Mouse (Mus musculus) testis, adult 10 weeks (tissue): ENCODE results near the gene Ensa. TPM values are rescaled to one million over a fixed set of nuclear protein-coding genes. Genes with fewer than 3 reads are reported as not detected.

Experiments used
- polyA plus RNA-seq: library from polyadenylated mRNA; stranded (reverse); fragments of 350-450 nt; fragmentation: Illumina TruSeq; extraction: RNeasy Lipid Tissue Mini Kit (QIAGEN cat#74804); gene quantifications from one replicate; pipeline ENCODE4 v1.2.3, GENCODE M21; 2014; ENCODE audit warnings: low read depth, low replicate concordance

Ensa gene
- polyA plus RNA-seq = 50.6 TPM

DNA sequence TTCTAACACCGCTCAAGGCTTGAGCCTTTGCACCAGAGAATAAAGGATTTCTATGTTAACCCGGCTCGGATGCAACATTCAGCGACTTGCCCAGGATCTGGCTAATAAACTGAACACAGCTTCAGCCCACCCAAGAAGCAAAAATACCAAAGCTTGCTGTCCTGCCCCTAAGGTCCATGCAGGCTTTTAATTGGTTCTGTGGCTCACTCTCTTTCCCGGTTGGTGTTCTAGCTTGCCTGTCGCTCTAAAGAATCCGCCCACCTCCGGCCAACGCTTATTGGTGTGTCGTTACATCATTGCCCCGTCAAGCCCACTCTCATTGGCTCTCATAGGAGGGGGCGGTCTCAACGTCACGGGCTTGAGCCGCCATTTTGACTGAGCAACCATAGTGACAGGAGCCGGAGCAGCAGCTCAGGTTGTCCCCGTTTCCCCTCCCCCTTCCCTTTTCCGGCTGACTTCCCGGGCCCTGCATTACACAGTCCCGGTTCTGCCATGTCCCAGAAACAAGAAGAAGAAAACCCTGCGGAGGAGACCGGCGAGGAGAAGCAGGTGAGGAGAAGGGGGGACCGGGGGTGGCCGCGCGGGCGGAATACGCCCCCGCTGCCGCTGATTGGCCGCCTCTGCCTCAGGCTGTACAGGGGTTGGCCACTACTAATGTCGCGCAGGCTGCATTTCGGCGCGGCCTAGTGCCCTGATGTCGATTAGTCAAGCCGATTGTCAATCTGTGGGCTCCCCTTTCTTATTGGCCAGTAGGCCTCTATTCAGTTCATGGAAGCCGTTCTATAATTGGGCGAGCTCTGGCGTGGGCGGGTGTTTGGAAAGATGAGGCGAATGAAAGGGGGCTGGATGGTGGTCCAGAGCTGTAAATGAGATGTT lies at the start of gene Ensa:
Ensa (plus strand) TSS at position 366 of the 876 bp plus-strand sequence.

DNA sequence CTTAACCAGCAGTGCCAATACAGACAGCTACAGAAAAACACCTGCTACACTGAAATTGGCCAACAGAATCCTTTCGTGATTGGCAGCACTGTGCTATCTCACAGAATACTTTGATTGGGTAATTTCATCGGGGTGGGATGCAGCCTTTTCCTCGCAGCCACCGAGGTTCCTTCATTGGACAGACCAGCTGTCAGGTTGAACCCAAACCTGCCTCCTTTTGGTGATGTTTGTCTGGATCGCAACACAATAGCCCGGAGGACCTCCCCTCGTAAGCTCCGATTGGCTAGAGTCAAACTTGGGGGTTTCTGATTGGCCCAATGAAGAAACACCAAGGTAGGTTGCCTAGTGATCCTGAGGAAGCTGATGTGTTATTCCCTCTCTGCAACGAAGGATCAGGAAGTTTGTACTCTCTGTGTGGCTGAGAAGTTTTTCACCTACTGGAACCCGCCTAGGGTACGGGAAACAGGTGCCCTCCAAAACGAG lies 36.1 kb upstream of the Ensa start, which contains the start of gene Golph3l:
Golph3l (plus strand) TSS at position 331 of the 483 bp plus-strand sequence.

DNA sequence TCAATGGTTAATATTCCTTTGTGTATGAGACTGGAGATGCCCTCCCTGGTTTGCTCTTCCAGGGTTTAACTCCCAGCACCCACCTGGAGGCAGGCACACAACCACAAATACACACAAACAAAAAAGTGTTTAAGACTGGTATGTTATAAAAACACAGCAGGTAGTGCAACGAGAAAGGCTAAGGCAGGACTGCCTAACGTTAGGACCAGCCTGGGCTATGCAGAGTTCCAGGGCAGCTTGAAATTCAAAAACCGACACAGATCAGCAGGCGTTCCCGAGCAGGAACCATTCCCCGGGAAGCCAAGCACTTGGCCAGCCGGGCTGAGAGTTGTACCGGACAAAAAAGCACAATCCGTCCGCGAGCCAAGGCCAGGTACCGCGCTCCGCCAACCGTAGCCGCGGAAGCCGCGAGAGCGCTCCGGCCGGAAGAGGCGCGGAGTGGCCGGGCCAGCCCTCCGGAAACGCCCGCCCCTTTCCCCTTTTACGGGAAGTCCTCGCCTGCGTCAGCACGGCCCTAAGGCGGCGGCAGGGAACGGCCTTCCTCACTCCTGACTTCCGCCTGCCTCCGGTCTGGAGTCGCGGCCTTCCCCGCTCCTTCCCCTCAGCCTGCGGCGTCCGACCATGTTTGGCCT lies 33.6 kb downstream of the Ensa start, which contains the start of gene Mcl1:
Mcl1 (plus strand) TSS at position 553 of the 632 bp plus-strand sequence.

Other genes with a start within 250 kb of the Ensa start
- 414 TPM for gene 4930558C23Rik, start 222.2 kb upstream of the Ensa start, polyA plus RNA-seq
- gene Arnt, start 190.6 kb upstream of the Ensa start, polyA plus RNA-seq = 18.7 TPM
- gene Ctsk, start 125.7 kb upstream of the Ensa start, polyA plus RNA-seq = 1.9 TPM
- 10.9 TPM for gene Ctss, start 98.2 kb upstream of the Ensa start, polyA plus RNA-seq
- gene Hormad1, start 65.3 kb upstream of the Ensa start, polyA plus RNA-seq = 649 TPM
- gene Golph3l, start 36.1 kb upstream of the Ensa start, polyA plus RNA-seq = 29.8 TPM
- gene Mcl1, start 33.8 kb downstream of the Ensa start, polyA plus RNA-seq = 72.5 TPM
- gene Adamtsl4, start 62.9 kb downstream of the Ensa start, polyA plus RNA-seq = 0.08 TPM
- 0.95 TPM for gene Ecm1, start 114.6 kb downstream of the Ensa start, polyA plus RNA-seq
- 12.8 TPM for gene Tars2, start 135.2 kb downstream of the Ensa start, polyA plus RNA-seq
- 29.8 TPM for gene Rprd2, start 193.9 kb downstream of the Ensa start, polyA plus RNA-seq
- gene Prpf3, start 230.9 kb downstream of the Ensa start, polyA plus RNA-seq = 39.6 TPM
- 11.8 TPM for gene Mrps21, start 246.5 kb downstream of the Ensa start, polyA plus RNA-seq